Mouse (Mus musculus) stomach, embryonic 14.5 days (tissue): ENCODE data around the gene 2010111I01Rik. TPM values are rescaled to one million over a fixed set of nuclear protein-coding genes. Genes with fewer than 3 reads are reported as not detected.

Source experiments
- ATAC-seq: fragments of 200-750 bp; cut with Nextera tagmentation; 2 replicates; pipeline ENCODE4 v1.8.0; 2017; ENCODE audit warnings: low read depth, moderate TSS enrichment; ENCODE audit not compliant: insufficient number of reproducible peaks, insufficient read depth, low FRiP score
- H3K27ac ChIP-seq: fragments of 300-500 bp; sonication (generic); 2 replicates; pipeline ENCODE4 v1.5.1; 2014; ENCODE audit warnings: mild to moderate bottlenecking, low read length, moderate library complexity, mixed read lengths
- H3K27me3 ChIP-seq: fragments of 300-500 bp; sonication (generic); 2 replicates; pipeline ENCODE4 v1.6.1; 2014; ENCODE audit warnings: low read length, control low read depth, mixed read lengths; ENCODE audit not compliant: control insufficient read depth, insufficient read depth
- H3K36me3 ChIP-seq: fragments of 300-500 bp; sonication (generic); 2 replicates; pipeline ENCODE4 v1.6.1; 2014; ENCODE audit warnings: mild to moderate bottlenecking, control low read depth, low read length, moderate library complexity, mixed read lengths; ENCODE audit not compliant: control insufficient read depth, insufficient read depth
- H3K4me1 ChIP-seq: fragments of 300-500 bp; sonication (generic); 2 replicates; pipeline ENCODE4 v1.6.1; 2014; ENCODE audit warnings: low read length, control low read depth, mixed read lengths; ENCODE audit not compliant: control insufficient read depth, insufficient read depth
- H3K4me2 ChIP-seq: fragments of 300-500 bp; sonication (generic); replicated peaks from 2 replicates; pipeline ENCODE4 v1.6.1; 2014; ENCODE audit warnings: low read depth, low read length, control low read depth
- H3K4me3 ChIP-seq: fragments of 300-500 bp; sonication (generic); 2 replicates; pipeline ENCODE4 v1.5.1; 2014; ENCODE audit warnings: low read depth, low read length, control low read depth
- H3K9ac ChIP-seq: fragments of 300-500 bp; sonication (generic); replicated peaks from 2 replicates; pipeline ENCODE4 v1.6.1; 2014; ENCODE audit warnings: low read depth, mild to moderate bottlenecking, control low read depth, low read length, moderate library complexity, mixed read lengths
- H3K9me3 ChIP-seq: fragments of 300-500 bp; sonication (generic); 2 replicates; pipeline ENCODE4 v1.6.1; 2016; ENCODE audit warnings: low read depth, low read length, control low read depth; ENCODE audit not compliant: control insufficient read depth
- WGBS: fragments of 180-500 bp; shearing (Covaris S2); extraction: QIAGEN DNeasy Blood & Tissue Kit; methylation state at CpG from one replicate; pipeline ENCODE4 v1.1.7; 2014; 5-methylcytosine and 5-hydroxymethylcytosine counted together
- polyA plus RNA-seq: library from polyadenylated mRNA; unstranded; fragments of >200 nt; fragmentation: Nextera tagmentation; extraction: Ambion mirVana; gene quantifications from 2 replicates; pipeline ENCODE4 v1.2.1, GENCODE M21; 2014

The 2010111I01Rik gene
- polyA plus RNA-seq, 1 experiment from 2014 or later = 140 TPM

GRCm38 (mm10) chr13:63154851-63155571, 190.3 kb downstream of the 2010111I01Rik start:
- Histone ChIP-seq H3K27me3 (no peaks in the 10 kb centered on the region), H3K4me3 (no peak overlapping the region), H3K4me1 (no peaks in the 10 kb centered on the region), H3K36me3 (no peaks in the 10 kb centered on the region), H3K9ac (no peak overlapping the region), H3K27ac (no peak overlapping the region), H3K9me3 (no peaks in the 10 kb centered on the region), H3K4me2 (no peak overlapping the region)
- WGBS = 56% methylated on average over 7 of the region's 7 CpGs
- ATAC-seq = 0 out of 2 replicates have a peak, but pooled peaks have one; percentile 33

- Histone ChIP-seq H3K4me1 (no peaks in the 10 kb centered on the region), H3K36me3 (no peaks in the 10 kb centered on the region), H3K27me3 (no peaks in the 10 kb centered on the region), H3K4me3 (no peak overlapping the region), H3K27ac (no peak overlapping the region), H3K9me3 (no peaks in the 10 kb centered on the region), H3K9ac (no peak overlapping the region), H3K4me2 (no peak overlapping the region)
- ATAC-seq = no peak
- 68% methylated on average over 10 of the region's 10 CpGs for WGBS
These were observed 191.6 kb downstream of the 2010111I01Rik start for GRCm38 (mm10) chr13:63156264-63156663.

GRCm38 (mm10) chr13:63170282-63171073, 205.8 kb downstream of the 2010111I01Rik start:
- Histone ChIP-seq H3K4me3 (no peak overlapping the region), H3K27ac (peak overlapping the region; percentile 79), H3K9me3 (no peaks in the 10 kb centered on the region), H3K4me2 (no peak overlapping the region), H3K9ac (no peak overlapping the region), H3K27me3 (no peaks in the 10 kb centered on the region), H3K36me3 (no peaks in the 10 kb centered on the region), H3K4me1 (peaks cover 7% of the 10 kb centered on the region)
- 44% methylated on average over 11 of the region's 11 CpGs for WGBS
- peak; percentile 56; the same call in 1 of the 2 replicates for ATAC-seq

- Histone ChIP-seq H3K9me3 (no peaks in the 10 kb centered on the region), H3K4me1 (peaks cover 7% of the 10 kb centered on the region), H3K27ac (peak overlapping the region; percentile 44; the same call in 1 of the 2 replicates), H3K4me2 (no peak overlapping the region), H3K4me3 (no peak overlapping the region), H3K9ac (no peak overlapping the region), H3K36me3 (no peaks in the 10 kb centered on the region), H3K27me3 (no peaks in the 10 kb centered on the region)
- 64% methylated on average over 13 of the region's 13 CpGs for WGBS
- ATAC-seq = no peak
These were observed 206.8 kb downstream of the 2010111I01Rik start for GRCm38 (mm10) chr13:63171347-63172096.

GRCm38 (mm10) chr13:63172097-63172445, 207.4 kb downstream of the 2010111I01Rik start:
- WGBS = 90% methylated on average over 3 of the region's 3 CpGs
- no peak overlapping the region for H3K27ac ChIP-seq
- no peak overlapping the region for H3K4me3 ChIP-seq
- H3K4me1 ChIP-seq = peaks cover 7% of the 10 kb centered on the region
- no peak overlapping the region for H3K9ac ChIP-seq
- no peaks in the 10 kb centered on the region for H3K36me3 ChIP-seq
- no peak overlapping the region for H3K4me2 ChIP-seq
- no peak for ATAC-seq
- H3K27me3 ChIP-seq = no peaks in the 10 kb centered on the region
- H3K9me3 ChIP-seq = no peaks in the 10 kb centered on the region

- Histone ChIP-seq H3K4me3 (no peak overlapping the region), H3K9me3 (no peaks in the 10 kb centered on the region), H3K4me2 (no peak overlapping the region), H3K9ac (no peak overlapping the region), H3K4me1 (peaks cover 7% of the 10 kb centered on the region), H3K36me3 (no peaks in the 10 kb centered on the region), H3K27me3 (no peaks in the 10 kb centered on the region), H3K27ac (no peak overlapping the region)
- no peak for ATAC-seq
- WGBS = 66% methylated on average over 6 of the region's 6 CpGs
These were observed 209.7 kb downstream of the 2010111I01Rik start for GRCm38 (mm10) chr13:63174252-63175020.

- no peak overlapping the region for H3K4me2 ChIP-seq
- 79% methylated on average over 4 of the region's 4 CpGs for WGBS
- no peaks in the 10 kb centered on the region for H3K27me3 ChIP-seq
- no peak overlapping the region for H3K27ac ChIP-seq
- H3K4me1 ChIP-seq = no peaks in the 10 kb centered on the region
- no peak overlapping the region for H3K4me3 ChIP-seq
- H3K9ac ChIP-seq = no peak overlapping the region
- H3K9me3 ChIP-seq = no peaks in the 10 kb centered on the region
- ATAC-seq = no peak
- H3K36me3 ChIP-seq = no peaks in the 10 kb centered on the region
These were observed 211.4 kb downstream of the 2010111I01Rik start for GRCm38 (mm10) chr13:63176131-63176530.

GRCm38 (mm10) chr13:63177232-63177631, 212.5 kb downstream of the 2010111I01Rik start:
- H3K9ac ChIP-seq = no peak overlapping the region
- no peaks in the 10 kb centered on the region for H3K9me3 ChIP-seq
- no peaks in the 10 kb centered on the region for H3K4me1 ChIP-seq
- no peak overlapping the region for H3K4me2 ChIP-seq
- no peaks in the 10 kb centered on the region for H3K36me3 ChIP-seq
- WGBS = 91% methylated on average over 4 of the region's 4 CpGs
- no peaks in the 10 kb centered on the region for H3K27me3 ChIP-seq
- H3K27ac ChIP-seq = no peak overlapping the region
- no peak for ATAC-seq
- no peak overlapping the region for H3K4me3 ChIP-seq
